Mouse (Mus musculus) limb, embryonic 12.5 days (tissue): Measurements from ENCODE around the gene Srpr. TPM values are rescaled to one million over a fixed set of nuclear protein-coding genes. Genes with fewer than 3 reads are reported as not detected.

Experiments
- ATAC-seq: fragments of 200-750 bp; cut with Nextera tagmentation; 2 replicates; pipeline ENCODE4 v1.8.0; 2017; ENCODE audit warnings: low read depth, moderate TSS enrichment; ENCODE audit not compliant: insufficient number of reproducible peaks, insufficient read depth, low FRiP score, low TSS enrichment
- H3K27ac ChIP-seq: fragments of 300-500 bp; sonication (generic); 2 replicates; pipeline ENCODE4 v1.5.1; 2016; ENCODE audit warnings: mild to moderate bottlenecking, moderate library complexity
- H3K27me3 ChIP-seq: fragments of 300-500 bp; sonication (generic); 2 replicates; pipeline ENCODE4 v1.6.1; 2016; ENCODE audit warnings: mild to moderate bottlenecking, moderate library complexity
- H3K36me3 ChIP-seq: fragments of 300-500 bp; sonication (generic); 2 replicates; pipeline ENCODE4 v1.6.1; 2016; ENCODE audit warnings: mild to moderate bottlenecking, moderate library complexity
- H3K4me1 ChIP-seq: fragments of 300-500 bp; sonication (generic); replicated peaks from 2 replicates; pipeline ENCODE4 v1.6.1; 2016
- H3K4me2 ChIP-seq: fragments of 300-500 bp; sonication (generic); 2 replicates; pipeline ENCODE4 v1.6.1; 2016; ENCODE audit warnings: mild to moderate bottlenecking, moderate library complexity
- H3K4me3 ChIP-seq: fragments of 300-500 bp; sonication (generic); replicated peaks from 2 replicates; pipeline ENCODE4 v1.5.1; 2016; ENCODE audit warnings: mild to moderate bottlenecking
- H3K9ac ChIP-seq: fragments of 300-500 bp; sonication (generic); replicated peaks from 2 replicates; pipeline ENCODE4 v1.6.1; 2016; ENCODE audit warnings: mild to moderate bottlenecking, moderate library complexity
- H3K9me3 ChIP-seq: fragments of 300-500 bp; sonication (generic); 2 replicates; pipeline ENCODE4 v1.6.1; 2016; ENCODE audit warnings: mild to moderate bottlenecking, moderate library complexity
- WGBS: fragments of 180-500 bp; shearing (Covaris S2); methylation state at CpG from one replicate; pipeline ENCODE4 v1.1.7; 2016; 5-methylcytosine and 5-hydroxymethylcytosine counted together
- polyA plus RNA-seq: library from polyadenylated mRNA; unstranded; fragments of >200 nt; fragmentation: Nextera tagmentation; extraction: Ambion mirVana; gene quantifications from 2 replicates; pipeline ENCODE4 v1.2.1, GENCODE M21; 2016

The Srpr gene
- polyA plus RNA-seq, 1 experiment from 2014 or later: 97.6 TPM

DNA sequence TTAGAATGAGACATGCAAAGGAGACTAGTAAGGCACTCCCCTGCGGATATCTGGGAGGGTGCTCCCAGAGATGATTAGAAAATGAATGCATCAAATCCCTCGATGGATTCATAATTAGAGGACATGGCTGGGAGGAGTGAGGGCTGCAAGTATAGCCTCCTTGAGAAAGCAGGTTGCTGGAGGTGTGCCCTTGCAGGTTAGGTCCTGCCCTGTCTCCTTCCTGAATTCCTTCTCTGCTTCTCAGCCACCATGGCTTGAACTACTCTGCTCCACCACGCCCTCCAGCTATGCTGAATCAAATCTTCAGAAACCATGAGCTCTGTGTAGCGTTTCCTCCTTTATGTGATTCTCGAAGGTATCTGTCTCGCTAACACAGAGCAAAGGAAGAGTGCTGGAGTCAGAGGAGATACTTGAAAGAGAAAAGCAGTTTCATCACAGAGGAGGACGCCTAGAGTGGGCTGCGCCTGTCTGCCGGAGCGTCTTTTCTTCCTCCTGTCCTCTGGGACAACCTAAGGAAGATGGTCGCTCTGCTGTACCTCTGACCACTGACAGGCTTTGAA is 6.9 kb upstream of the Srpr start:
- no peak for ATAC-seq
- Histone ChIP-seq H3K9ac (no peak overlapping the region), H3K27me3 (no peaks in the 10 kb centered on the region), H3K4me2 (no peak overlapping the region), H3K9me3 (no peaks in the 10 kb centered on the region), H3K27ac (no peak overlapping the region), H3K4me1 (no peaks in the 10 kb centered on the region), H3K36me3 (peaks cover 33% of the 10 kb centered on the region), H3K4me3 (no peak overlapping the region)
- WGBS: 79% methylated on average over 11 of the region's 11 CpGs

DNA sequence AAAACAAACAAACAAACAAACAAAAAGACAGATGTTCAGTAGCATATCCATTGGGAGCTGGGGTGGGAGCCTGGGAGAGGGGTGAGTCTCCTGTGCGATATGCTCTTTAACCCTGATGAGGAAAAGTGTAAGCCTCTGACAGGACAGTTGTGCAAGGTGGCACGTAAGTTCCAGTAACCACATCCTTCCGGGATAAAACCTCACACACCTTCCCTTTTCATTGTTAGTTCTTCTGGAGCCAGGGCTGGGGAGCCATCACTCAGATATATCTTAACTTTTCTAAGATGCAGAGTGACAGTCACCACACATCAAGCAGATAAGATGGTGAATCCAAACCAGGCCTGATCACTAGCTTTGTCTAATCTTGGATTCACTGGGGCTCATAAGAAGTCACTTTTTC is 5.9 kb upstream of the Srpr start:
- Histone ChIP-seq H3K4me1 (peaks cover 7% of the 10 kb centered on the region; the same call in 1 of the 2 replicates), H3K9ac (no peak overlapping the region), H3K27me3 (no peaks in the 10 kb centered on the region), H3K4me2 (no peak overlapping the region), H3K27ac (no peak overlapping the region), H3K9me3 (no peaks in the 10 kb centered on the region), H3K36me3 (peaks cover 23% of the 10 kb centered on the region), H3K4me3 (no peak overlapping the region)
- 91% methylated on average over 3 of the region's 3 CpGs for WGBS
- ATAC-seq: no peak

DNA sequence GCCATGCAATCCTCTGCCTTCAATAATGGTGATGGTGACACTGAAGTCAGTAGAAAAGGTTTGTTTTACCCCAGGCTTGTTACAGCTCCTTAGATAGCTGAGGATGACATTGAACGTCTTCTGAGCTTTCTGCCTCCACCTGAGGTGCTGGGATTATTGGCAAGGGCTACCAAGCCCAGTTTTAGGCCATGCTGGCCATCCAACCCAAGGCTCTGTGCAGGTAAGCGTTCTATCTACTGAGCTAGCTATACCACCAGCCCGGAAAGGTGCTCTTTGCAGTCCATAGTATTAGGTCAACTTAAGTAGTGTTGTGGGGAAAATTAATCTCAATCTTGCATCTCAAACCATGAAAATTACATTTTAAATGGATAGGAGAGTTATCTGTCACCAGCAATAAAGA is 2.4 kb upstream of the Srpr start:
- H3K4me3 ChIP-seq: no peak overlapping the region
- ATAC-seq: no peak
- H3K27ac ChIP-seq: no peak overlapping the region
- no peaks in the 10 kb centered on the region for H3K36me3 ChIP-seq
- peaks cover 20% of the 10 kb centered on the region; the same call in 1 of the 2 replicates for H3K4me1 ChIP-seq
- H3K27me3 ChIP-seq: no peaks in the 10 kb centered on the region
- H3K4me2 ChIP-seq: no peak overlapping the region
- WGBS: 87% methylated on average over 3 of the region's 3 CpGs
- H3K9ac ChIP-seq: no peak overlapping the region
- no peaks in the 10 kb centered on the region for H3K9me3 ChIP-seq

DNA sequence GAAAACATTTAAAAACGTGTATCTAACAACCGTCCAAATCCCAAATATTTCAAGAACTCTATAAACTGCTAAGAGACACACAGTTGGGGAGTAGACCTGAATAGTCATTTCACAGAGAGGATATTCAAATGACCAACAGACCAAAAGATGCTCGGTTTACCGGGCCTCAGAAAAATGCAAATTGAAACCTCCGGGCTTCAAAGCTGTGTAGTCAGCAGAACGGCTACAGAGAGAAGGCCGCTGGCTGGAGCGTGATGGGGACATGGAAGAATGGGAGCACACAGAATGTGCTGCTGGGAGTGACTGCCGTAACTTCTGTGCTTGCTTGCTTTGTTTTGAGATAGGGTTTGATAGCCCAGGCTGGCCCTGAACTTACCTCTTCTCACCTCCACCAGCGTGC is 1.6 kb upstream of the Srpr start:
- no peak overlapping the region for H3K4me3 ChIP-seq
- H3K27me3 ChIP-seq: no peaks in the 10 kb centered on the region
- ATAC-seq: no peak
- H3K9ac ChIP-seq: no peak overlapping the region
- 84% methylated on average over 10 of the region's 10 CpGs for WGBS
- no peak overlapping the region for H3K27ac ChIP-seq
- peaks cover 20% of the 10 kb centered on the region; the same call in 1 of the 2 replicates for H3K4me1 ChIP-seq
- no peaks in the 10 kb centered on the region for H3K9me3 ChIP-seq
- H3K4me2 ChIP-seq: peak overlapping the region; percentile 81; the same call in 1 of the 2 replicates
- H3K36me3 ChIP-seq: no peaks in the 10 kb centered on the region

DNA sequence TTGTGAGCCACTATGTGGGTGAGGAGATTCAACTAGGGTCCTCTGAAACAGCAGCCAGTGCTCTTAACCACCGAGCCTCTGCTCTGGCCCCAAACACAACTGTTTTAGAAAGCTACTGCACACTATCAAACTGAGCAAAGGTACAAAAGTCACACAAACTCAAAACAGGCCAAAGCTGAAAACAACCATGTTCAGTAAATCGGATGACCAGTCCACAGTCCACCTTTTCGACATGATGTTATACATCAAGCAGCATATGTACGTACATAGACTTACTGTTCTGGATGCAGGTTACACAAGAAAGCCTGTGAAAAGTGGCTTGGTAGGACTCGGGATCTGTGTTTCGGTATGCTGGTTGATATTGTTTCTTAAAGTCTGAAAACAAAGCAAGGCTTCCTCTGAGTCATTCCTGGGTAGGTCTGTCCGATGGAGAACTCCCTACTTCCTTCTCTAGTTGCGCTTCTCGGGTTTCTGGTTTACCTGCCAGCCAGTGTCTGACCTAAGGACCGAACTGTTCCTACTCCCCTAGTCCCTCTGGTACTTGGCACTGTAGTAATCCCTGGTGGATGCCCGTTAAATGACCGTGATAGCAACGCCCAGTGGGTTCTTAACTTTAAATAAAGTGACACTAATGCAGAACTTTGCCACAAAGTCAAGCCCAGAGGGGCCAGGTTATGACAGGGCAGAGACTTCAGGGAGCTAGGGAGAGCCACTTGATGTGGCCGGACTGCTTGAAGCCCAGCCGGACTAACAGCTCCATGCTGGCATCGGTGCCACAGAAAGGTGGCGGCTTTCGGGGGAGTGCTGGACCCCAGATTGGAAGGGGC is 817 bp upstream of the Srpr start:
- H3K4me3 ChIP-seq: peak overlapping the region; percentile 71
- H3K27me3 ChIP-seq: no peaks in the 10 kb centered on the region
- H3K4me1 ChIP-seq: peaks cover 20% of the 10 kb centered on the region; the same call in 1 of the 2 replicates
- H3K27ac ChIP-seq: peak overlapping the region; percentile 67
- H3K4me2 ChIP-seq: peak overlapping the region; percentile 81
- H3K36me3 ChIP-seq: peaks cover under 1% of the 10 kb centered on the region; the same call in 1 of the 2 replicates
- H3K9me3 ChIP-seq: no peaks in the 10 kb centered on the region
- 27% methylated on average over 18 of the region's 18 CpGs for WGBS
- H3K9ac ChIP-seq: peak overlapping the region; percentile 75
- ATAC-seq: peak; percentile 22; the same call in 1 of the 2 replicates

DNA sequence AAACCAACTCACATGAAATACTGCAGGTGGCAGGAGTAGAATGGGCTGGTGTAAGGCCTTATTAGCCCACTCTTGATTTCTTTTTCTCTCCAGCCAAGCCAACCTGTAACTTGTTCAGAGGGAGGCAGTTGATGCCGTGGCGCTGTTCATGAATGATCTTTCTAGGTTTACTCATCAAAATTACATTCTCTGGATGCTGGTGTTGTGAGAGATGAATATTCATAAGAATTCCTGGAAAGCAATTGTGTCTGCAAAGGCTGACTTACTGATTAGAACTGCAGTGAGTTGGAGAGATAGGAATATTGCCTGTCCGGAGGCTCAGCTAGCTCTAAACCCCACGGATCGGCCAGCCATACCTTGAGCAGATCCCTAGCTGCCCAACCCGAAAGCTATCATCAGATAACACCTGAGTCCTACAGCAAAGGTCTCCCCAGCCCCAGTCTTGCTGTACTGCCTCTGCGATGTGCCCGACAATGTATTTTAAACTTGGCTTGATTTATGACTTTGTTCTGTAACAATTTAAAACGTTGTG is 620 bp downstream of the Srpr start:
- Histone ChIP-seq H3K27me3 (no peaks in the 10 kb centered on the region), H3K4me2 (peak overlapping the region; percentile 81), H3K4me1 (peaks cover 20% of the 10 kb centered on the region; the same call in 1 of the 2 replicates), H3K9me3 (no peaks in the 10 kb centered on the region), H3K27ac (0 out of 2 replicates have a peak overlapping the region, but pooled peaks have one; percentile 45), H3K4me3 (peak overlapping the region; percentile 71), H3K9ac (no peak overlapping the region), H3K36me3 (peaks cover 15% of the 10 kb centered on the region)
- no peak for ATAC-seq
- WGBS: 60% methylated on average over 9 of the region's 9 CpGs

DNA sequence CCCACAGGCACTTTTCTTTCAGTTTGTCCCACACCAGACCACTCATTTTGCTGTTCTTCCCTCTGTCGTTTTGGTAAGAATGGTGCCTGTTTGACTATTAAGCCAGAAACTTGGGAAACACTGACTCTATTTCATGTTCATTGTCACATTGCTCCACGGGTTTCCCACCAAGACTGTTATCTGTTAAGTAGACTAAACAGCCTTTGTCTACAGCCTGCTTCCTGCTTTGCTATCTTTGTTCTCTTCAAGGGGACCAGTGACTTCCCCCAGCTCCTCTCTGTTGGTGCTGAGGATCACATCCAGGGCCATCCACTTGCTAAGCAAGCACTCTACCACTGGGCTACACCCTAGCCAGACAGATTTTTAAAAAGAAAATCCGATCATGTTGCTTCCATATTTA is 3.6 kb downstream of the Srpr start:
- peaks cover 17% of the 10 kb centered on the region; the same call in 1 of the 2 replicates for H3K4me1 ChIP-seq
- no peaks in the 10 kb centered on the region for H3K27me3 ChIP-seq
- WGBS: 50% methylated on average over 3 of the region's 3 CpGs

DNA sequence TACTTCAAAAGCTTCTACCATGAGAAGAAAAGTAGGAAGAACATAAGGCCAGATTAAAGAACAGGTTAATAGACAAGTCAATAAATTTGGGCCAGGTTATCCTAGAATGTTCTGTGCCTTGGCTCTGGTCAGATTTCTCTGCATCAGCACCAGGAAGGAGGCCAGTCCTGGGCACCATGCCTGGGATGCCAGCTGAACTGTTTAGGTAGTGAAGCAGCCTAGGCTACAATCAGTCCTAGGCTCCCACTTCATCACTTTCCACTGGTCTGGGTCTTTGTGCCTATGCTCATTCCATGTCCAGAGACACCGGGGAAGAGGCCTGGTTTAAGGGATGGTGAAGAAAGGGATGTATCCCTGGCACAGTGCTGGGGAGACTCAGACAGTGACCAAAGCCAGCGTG is 4.4 kb downstream of the Srpr start:
- H3K4me2 ChIP-seq: no peak overlapping the region
- H3K4me3 ChIP-seq: no peak overlapping the region
- H3K9ac ChIP-seq: no peak overlapping the region
- WGBS: 98% methylated on average over 2 of the region's 2 CpGs
- peaks cover 10% of the 10 kb centered on the region; the same call in 1 of the 2 replicates for H3K4me1 ChIP-seq
- H3K27me3 ChIP-seq: no peaks in the 10 kb centered on the region
- no peak overlapping the region for H3K27ac ChIP-seq
- no peak for ATAC-seq
- H3K9me3 ChIP-seq: no peaks in the 10 kb centered on the region
- peaks cover 50% of the 10 kb centered on the region for H3K36me3 ChIP-seq

More for the DNA sequence above, 3.6 kb downstream of the Srpr start:
- H3K9ac ChIP-seq: no peak overlapping the region
- H3K27ac ChIP-seq: no peak overlapping the region
- H3K9me3 ChIP-seq: no peaks in the 10 kb centered on the region
- no peak overlapping the region for H3K4me3 ChIP-seq
- peaks cover 42% of the 10 kb centered on the region for H3K36me3 ChIP-seq
- ATAC-seq: no peak
- no peak overlapping the region for H3K4me2 ChIP-seq

DNA sequence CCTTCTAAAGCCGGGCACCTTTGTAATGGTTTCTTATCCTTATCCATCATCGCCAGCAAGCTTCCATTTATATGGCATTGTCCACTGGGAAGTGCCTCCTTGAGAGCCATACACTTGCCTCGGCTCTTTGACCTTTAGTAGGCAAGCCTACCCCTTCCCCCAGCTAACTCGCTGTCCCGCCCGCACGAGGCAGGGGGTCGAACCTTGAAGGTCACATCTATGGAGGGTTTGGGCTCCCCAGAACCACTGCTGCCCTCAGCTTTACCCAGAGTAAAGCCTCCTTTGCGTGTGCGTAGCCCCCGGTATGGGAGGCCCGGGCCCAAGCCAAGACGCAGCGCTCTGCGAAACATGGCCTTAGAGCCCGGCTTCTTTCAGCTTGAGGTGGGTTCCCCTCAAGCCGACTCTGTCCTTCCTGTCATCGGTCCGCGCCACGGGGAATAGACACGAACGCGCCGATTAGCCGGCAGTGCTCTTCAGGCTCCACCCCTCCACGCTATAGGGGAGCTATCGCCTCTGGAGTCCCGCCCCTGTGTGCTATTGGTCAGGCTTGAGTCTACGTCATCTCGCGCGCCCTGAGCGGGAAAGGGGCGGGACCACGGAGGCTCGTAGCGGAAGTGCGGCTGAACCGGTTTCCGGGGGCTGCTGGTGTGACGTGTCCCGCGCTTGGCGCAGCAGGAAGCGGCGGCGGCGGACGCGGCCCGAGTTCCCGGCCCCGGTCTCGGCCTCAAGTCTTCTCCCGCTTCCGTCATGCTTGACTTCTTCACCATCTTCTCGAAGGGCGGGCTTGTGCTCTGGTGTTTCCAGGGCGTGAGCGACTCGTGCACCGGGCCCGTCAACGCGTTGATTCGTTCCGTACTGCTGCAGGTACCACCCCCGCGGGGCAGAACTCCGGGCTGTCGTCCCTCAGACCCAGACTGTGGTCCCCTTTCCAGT is 10.8 kb downstream of the Srpr start, which contains the start of gene Foxred1:
Gene Foxred1, minus strand, starts transcription at position 514 of the 933 bp plus-strand sequence.
- peaks cover 70% of the 10 kb centered on the region for H3K36me3 ChIP-seq
- peak; percentile 100 for ATAC-seq
- peak within 1 kb of the TSS; percentile 91 for H3K27ac ChIP-seq
- H3K4me1 ChIP-seq: peaks cover 16% of the 10 kb centered on the region
- H3K4me3 ChIP-seq: peak within 1 kb of the TSS; percentile 86
- no peaks in the 10 kb centered on the region for H3K9me3 ChIP-seq
- peak within 1 kb of the TSS; percentile 91 for H3K4me2 ChIP-seq
- WGBS: under 1% methylated on average over 72 of the region's 72 CpGs
- H3K27me3 ChIP-seq: no peaks in the 10 kb centered on the region
- peak within 1 kb of the TSS; percentile 85 for H3K9ac ChIP-seq

DNA sequence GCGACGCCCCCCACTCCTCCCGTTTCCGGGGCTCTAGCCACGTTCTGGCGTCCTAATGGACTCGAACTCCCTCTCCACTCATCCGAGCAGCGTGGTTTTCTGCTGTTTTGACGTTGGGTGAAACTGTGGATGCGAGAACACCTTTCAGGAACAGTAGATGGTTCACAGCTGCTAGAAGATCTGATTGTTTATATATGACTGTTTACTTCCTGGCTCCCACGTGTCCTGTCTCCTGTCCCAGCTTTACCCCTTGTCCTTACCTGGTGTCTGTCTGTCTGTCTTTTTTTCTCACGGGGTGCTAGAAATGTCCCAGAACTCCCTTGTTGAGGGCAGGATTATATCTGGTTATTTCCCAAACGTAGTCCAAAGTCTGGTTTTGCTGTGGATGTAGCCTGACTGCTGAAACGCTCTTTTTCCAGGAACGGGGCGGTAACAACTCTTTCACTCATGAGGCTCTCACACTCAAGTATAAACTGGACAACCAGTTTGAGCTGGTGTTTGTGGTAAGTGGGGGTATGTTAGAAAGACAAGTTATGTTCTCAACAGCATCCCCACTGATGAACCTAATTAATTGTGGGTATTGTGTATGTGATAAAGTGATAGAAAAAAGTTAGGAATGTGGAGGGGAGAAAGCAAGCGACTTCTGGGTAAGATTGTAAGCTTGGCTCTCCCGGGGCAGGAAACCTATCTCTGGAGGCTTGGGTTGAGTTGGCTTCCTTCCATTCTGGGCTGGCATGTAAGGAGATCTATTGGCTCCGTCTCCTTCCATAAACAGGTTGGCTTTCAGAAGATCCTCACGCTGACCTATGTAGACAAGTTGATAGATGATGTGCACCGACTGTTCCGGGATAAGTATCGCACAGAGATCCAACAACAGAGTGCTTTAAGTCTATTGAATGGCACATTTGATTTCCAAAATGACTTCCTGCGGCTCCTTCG is 11.9 kb downstream of the Srpr start:
- no peak for ATAC-seq
- Histone ChIP-seq H3K4me1 (peaks cover 16% of the 10 kb centered on the region), H3K27ac (peak overlapping the region; percentile 62), H3K4me3 (peak overlapping the region; percentile 86), H3K4me2 (peak overlapping the region; percentile 91), H3K9ac (peak overlapping the region; percentile 85), H3K27me3 (no peaks in the 10 kb centered on the region), H3K9me3 (no peaks in the 10 kb centered on the region), H3K36me3 (peaks cover 70% of the 10 kb centered on the region)
- WGBS: 36% methylated on average over 26 of the region's 26 CpGs
